Mouse (Mus musculus) megakaryocyte-erythroid progenitor cell, adult 5-6 weeks (primary cell): ENCODE results near the gene Olfr498. TPM values are rescaled to one million over a fixed set of nuclear protein-coding genes. Genes with fewer than 3 reads are reported as not detected.

Source experiments
- ATAC-seq: replicated peaks from 2 replicates; pipeline ENCODE4 v1.8.0; 2016; ENCODE audit warnings: mild to moderate bottlenecking, inconsistent platforms; ENCODE audit not compliant: severe bottlenecking, poor library complexity, low FRiP score, low TSS enrichment
- total RNA-seq, 2 experiments: library from RNA; stranded (forward) in 1 of 2; stranded (reverse) in 1 of 2; fragments of 200-1000, 215-1000 nt in 1 of 2; fragments of >200 nt in 1 of 2; fragmentation: Nextera tagmentation in 1 of 2; gene quantifications; 2 replicates each; pipeline ENCODE4 v1.2.3; 2014 to 2017

The Olfr498 gene
- not detected in 2 replicates for total RNA-seq (2014; fragmentation: Nextera tagmentation)
- total RNA-seq (2017): not detected in 2 replicates

- no peak for ATAC-seq
Measured at GRCm38 (mm10) chr7:108465026-108465425, at the start of gene Olfr498. TSS of gene Olfr498 (plus strand) at chr7:108465326.

DNA sequence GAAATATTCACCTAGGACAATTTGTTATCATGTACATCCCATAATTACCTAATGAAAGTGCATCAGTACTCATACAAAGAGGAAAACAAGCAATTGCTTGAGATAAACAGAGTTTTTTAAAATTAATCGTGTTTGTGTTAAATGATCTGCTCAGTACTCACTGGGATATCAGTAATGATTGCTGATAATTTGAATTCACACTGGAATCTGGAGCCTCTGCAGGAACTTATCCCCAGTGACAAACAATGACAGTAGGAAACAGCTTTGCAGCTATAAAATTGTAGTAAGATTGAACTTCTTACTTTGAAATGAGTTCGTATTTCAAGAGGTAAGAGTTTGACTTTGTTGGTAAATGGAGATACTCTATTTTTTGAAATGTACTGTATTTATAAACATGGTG is 45.0 kb upstream of the Olfr498 start, which contains the start of gene Olfr497:
TSS of gene Olfr497 (plus strand) at position 301 of the 400 bp plus-strand sequence.
- no peak for ATAC-seq

Other genes starting within 250 kb of the Olfr498 start
- not detected in 2 replicates for gene Olfr488, start 207.0 kb upstream of the Olfr498 start, total RNA-seq (2014; fragmentation: Nextera tagmentation)
- not detected in 2 replicates for gene Olfr488, start 207.0 kb upstream of the Olfr498 start, total RNA-seq (2017)
- gene Olfr490, start 176.4 kb upstream of the Olfr498 start, total RNA-seq (2014; fragmentation: Nextera tagmentation): not detected in 2 replicates
- not detected in 2 replicates for gene Olfr490, start 176.4 kb upstream of the Olfr498 start, total RNA-seq (2017)
- not detected in 2 replicates for gene Olfr491, start 151.9 kb upstream of the Olfr498 start, total RNA-seq (2014; fragmentation: Nextera tagmentation)
- not detected in 2 replicates for gene Olfr491, start 151.9 kb upstream of the Olfr498 start, total RNA-seq (2017)
- gene Olfr492, start 141.7 kb upstream of the Olfr498 start, total RNA-seq (2014; fragmentation: Nextera tagmentation): not detected in 2 replicates
- not detected in 2 replicates for gene Olfr492, start 141.7 kb upstream of the Olfr498 start, total RNA-seq (2017)
- not detected in 2 replicates for gene Olfr493, start 118.3 kb upstream of the Olfr498 start, total RNA-seq (2014; fragmentation: Nextera tagmentation)
- not detected in 2 replicates for gene Olfr493, start 118.3 kb upstream of the Olfr498 start, total RNA-seq (2017)
- gene Olfr494, start 100.0 kb upstream of the Olfr498 start, total RNA-seq (2014; fragmentation: Nextera tagmentation): not detected in 2 replicates
- gene Olfr494, start 100.0 kb upstream of the Olfr498 start, total RNA-seq (2017): not detected in 2 replicates
- gene Olfr495, start 72.2 kb upstream of the Olfr498 start, total RNA-seq (2014; fragmentation: Nextera tagmentation): not detected in 2 replicates
- gene Olfr495, start 72.2 kb upstream of the Olfr498 start, total RNA-seq (2017): not detected in 2 replicates
- gene Olfr497, start 44.9 kb upstream of the Olfr498 start, total RNA-seq (2014; fragmentation: Nextera tagmentation): not detected in 2 replicates
- not detected in 2 replicates for gene Olfr497, start 44.9 kb upstream of the Olfr498 start, total RNA-seq (2017)
- not detected in 2 replicates for gene Olfr502, start 59.7 kb downstream of the Olfr498 start, total RNA-seq (2014; fragmentation: Nextera tagmentation)
- gene Olfr502, start 59.7 kb downstream of the Olfr498 start, total RNA-seq (2017): not detected in 2 replicates
- gene Olfr503, start 79.2 kb downstream of the Olfr498 start, total RNA-seq (2014; fragmentation: Nextera tagmentation): not detected in 2 replicates
- gene Olfr503, start 79.2 kb downstream of the Olfr498 start, total RNA-seq (2017): not detected in 2 replicates
- gene Olfr504, start 100.5 kb downstream of the Olfr498 start, total RNA-seq (2014; fragmentation: Nextera tagmentation): not detected in 2 replicates
- gene Olfr504, start 100.5 kb downstream of the Olfr498 start, total RNA-seq (2017): not detected in 2 replicates
- not detected in 2 replicates for gene Olfr506, start 145.5 kb downstream of the Olfr498 start, total RNA-seq (2014; fragmentation: Nextera tagmentation)
- gene Olfr506, start 145.5 kb downstream of the Olfr498 start, total RNA-seq (2017): not detected in 2 replicates
- gene Olfr507, start 156.5 kb downstream of the Olfr498 start, total RNA-seq (2014; fragmentation: Nextera tagmentation): not detected in 2 replicates
- not detected in 2 replicates for gene Olfr507, start 156.5 kb downstream of the Olfr498 start, total RNA-seq (2017)
- gene Olfr508, start 164.7 kb downstream of the Olfr498 start, total RNA-seq (2014; fragmentation: Nextera tagmentation): not detected in 2 replicates
- not detected in 2 replicates for gene Olfr508, start 164.7 kb downstream of the Olfr498 start, total RNA-seq (2017)
- not detected in 2 replicates for gene Olfr509, start 186.6 kb downstream of the Olfr498 start, total RNA-seq (2014; fragmentation: Nextera tagmentation)
- not detected in 2 replicates for gene Olfr509, start 186.6 kb downstream of the Olfr498 start, total RNA-seq (2017)
- gene Olfr510, start 201.1 kb downstream of the Olfr498 start, total RNA-seq (2014; fragmentation: Nextera tagmentation): not detected in 2 replicates
- gene Olfr510, start 201.1 kb downstream of the Olfr498 start, total RNA-seq (2017): not detected in 2 replicates
- not detected in 2 replicates for gene Olfr512, start 248.0 kb downstream of the Olfr498 start, total RNA-seq (2014; fragmentation: Nextera tagmentation)
- not detected in 2 replicates for gene Olfr512, start 248.0 kb downstream of the Olfr498 start, total RNA-seq (2017)